Mouse (Mus musculus): ENCODE data around the gene Rrm1.

DNA sequence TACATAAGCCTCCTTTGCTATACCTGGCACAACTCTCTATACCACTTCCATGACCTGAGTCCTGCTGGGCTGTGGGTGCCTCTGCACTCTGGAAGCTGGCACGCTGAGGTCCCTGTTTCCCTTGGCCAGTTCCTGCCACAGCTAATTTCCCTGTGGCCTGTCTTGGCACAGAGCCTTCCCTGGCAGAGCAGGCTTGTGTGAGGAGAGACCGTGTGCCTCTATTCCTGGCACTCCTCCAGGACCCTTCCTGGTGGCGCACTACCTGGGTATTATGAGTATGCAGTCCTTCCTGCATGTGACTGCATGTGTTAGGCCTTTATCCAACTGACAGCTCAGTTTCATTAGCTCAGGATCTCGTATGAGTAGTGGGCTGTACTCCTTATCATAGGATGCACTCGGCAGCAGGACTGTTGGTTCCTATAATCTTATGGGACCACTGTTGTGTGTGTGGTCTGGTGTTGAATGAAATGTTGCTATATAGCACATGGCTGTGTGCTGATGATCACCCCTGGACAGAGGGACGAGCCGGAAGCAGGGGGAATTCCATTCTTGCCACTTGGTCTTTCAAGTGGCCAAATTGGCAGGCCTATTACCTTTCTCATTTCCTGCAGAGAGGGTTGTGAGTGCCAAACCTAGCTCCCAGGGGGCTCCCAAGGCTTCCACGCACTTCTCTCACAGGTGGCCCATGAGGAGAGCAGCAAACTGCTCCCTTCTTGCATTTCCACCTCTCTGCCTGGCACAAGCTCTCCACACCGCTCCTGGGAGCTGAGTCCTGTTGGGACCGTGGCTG lies 75.0 kb downstream of the Rrm1 start:
- no peak for TF ChIP-seq CTCF (IDR thresholded peaks at IDR 0.05; ENCODE audit: low read depth)
- TF ChIP-seq EP300 (IDR thresholded peaks at IDR 0.05; ENCODE audit: low read depth): no peak
